Mouse (Mus musculus) embryonic facial prominence, embryonic 12.5 days (tissue): ENCODE data around the gene Ahnak. TPM values are rescaled to one million over a fixed set of nuclear protein-coding genes. Genes with fewer than 3 reads are reported as not detected.
"Not testable (repeated sequence)": the region's sequence is repeated elsewhere in the genome, so short reads cannot be mapped to it uniquely, and the experiment has no call there.

Source experiments
- ATAC-seq: fragments of 200-750 bp; cut with Nextera tagmentation; 2 replicates; pipeline ENCODE4 v1.8.0; 2017; ENCODE audit not compliant: insufficient number of reproducible peaks, insufficient read depth, low FRiP score, low TSS enrichment
- H3K27ac ChIP-seq: fragments of 300-500 bp; sonication (generic); 2 replicates; pipeline ENCODE4 v1.5.1; 2016; ENCODE audit warnings: mild to moderate bottlenecking
- H3K27me3 ChIP-seq: fragments of 300-500 bp; sonication (generic); 2 replicates; pipeline ENCODE4 v1.6.1; 2016; ENCODE audit warnings: mild to moderate bottlenecking, moderate library complexity
- H3K36me3 ChIP-seq: fragments of 300-500 bp; sonication (generic); 2 replicates; pipeline ENCODE4 v1.6.1; 2016; ENCODE audit warnings: mild to moderate bottlenecking
- H3K4me1 ChIP-seq: fragments of 300-500 bp; sonication (generic); 2 replicates; pipeline ENCODE4 v1.6.1; 2016
- H3K4me2 ChIP-seq: fragments of 300-500 bp; sonication (generic); replicated peaks from 2 replicates; pipeline ENCODE4 v1.6.1; 2016; ENCODE audit warnings: mild to moderate bottlenecking, moderate library complexity
- H3K4me3 ChIP-seq: fragments of 300-500 bp; sonication (generic); 2 replicates; pipeline ENCODE4 v1.5.1; 2016; ENCODE audit warnings: mild to moderate bottlenecking
- H3K9ac ChIP-seq: fragments of 300-500 bp; sonication (generic); 2 replicates; pipeline ENCODE4 v1.6.1; 2016; ENCODE audit warnings: mild to moderate bottlenecking, moderate library complexity
- H3K9me3 ChIP-seq: fragments of 300-500 bp; sonication (generic); 2 replicates; pipeline ENCODE4 v1.6.1; 2016; ENCODE audit warnings: mild to moderate bottlenecking, moderate library complexity
- WGBS: fragments of 180-500 bp; shearing (Covaris S2); methylation state at CpG from one replicate; pipeline ENCODE4 v1.1.7; 2016; 5-methylcytosine and 5-hydroxymethylcytosine counted together
- polyA plus RNA-seq: library from polyadenylated mRNA; unstranded; fragments of >200 nt; fragmentation: Nextera tagmentation; extraction: Ambion mirVana; gene quantifications from 2 replicates; pipeline ENCODE4 v1.2.1, GENCODE M21; 2016

Gene Ahnak
- polyA plus RNA-seq, 1 experiment from 2014 or later: 27.7 TPM

GRCm38 (mm10) chr19:9112043-9112442 lies 123.0 kb downstream of the Ahnak start:
- 68% methylated on average over 8 of the region's 8 CpGs for WGBS
- no peaks in the 10 kb centered on the region for H3K9me3 ChIP-seq
- no peak for ATAC-seq
- peaks cover 2% of the 10 kb centered on the region for H3K4me1 ChIP-seq
- H3K4me2 ChIP-seq: no peak overlapping the region
- no peak overlapping the region for H3K9ac ChIP-seq
- H3K27ac ChIP-seq: no peak overlapping the region
- H3K4me3 ChIP-seq: no peak overlapping the region
- H3K27me3 ChIP-seq: no peaks in the 10 kb centered on the region
- peaks cover 14% of the 10 kb centered on the region; the same call in 1 of the 2 replicates for H3K36me3 ChIP-seq

- Histone ChIP-seq H3K9me3 (no peaks in the 10 kb centered on the region), H3K27ac (no peak overlapping the region), H3K4me3 (no peak overlapping the region), H3K9ac (no peak overlapping the region), H3K27me3 (no peaks in the 10 kb centered on the region), H3K36me3 (peaks cover 14% of the 10 kb centered on the region; the same call in 1 of the 2 replicates), H3K4me2 (no peak overlapping the region), H3K4me1 (no peaks in the 10 kb centered on the region)
- ATAC-seq: no peak
- WGBS: 81% methylated on average over 4 of the region's 4 CpGs
Observed at GRCm38 (mm10) chr19:9116268-9116667, 127.2 kb downstream of the Ahnak start.

GRCm38 (mm10) chr19:9117275-9117674 lies 128.2 kb downstream of the Ahnak start:
- H3K4me3 ChIP-seq: no peak overlapping the region
- no peaks in the 10 kb centered on the region for H3K4me1 ChIP-seq
- no peak overlapping the region for H3K27ac ChIP-seq
- H3K9ac ChIP-seq: no peak overlapping the region
- peaks cover 14% of the 10 kb centered on the region; the same call in 1 of the 2 replicates for H3K36me3 ChIP-seq
- 90% methylated on average over 5 of the region's 5 CpGs for whole genome bisulfite sequencing
- H3K4me2 ChIP-seq: no peak overlapping the region
- no peaks in the 10 kb centered on the region for H3K27me3 ChIP-seq
- no peak for ATAC-seq
- H3K9me3 ChIP-seq: no peaks in the 10 kb centered on the region

GRCm38 (mm10) chr19:9119655-9120425 lies 130.8 kb downstream of the Ahnak start:
- H3K36me3 ChIP-seq: no peaks in the 10 kb centered on the region
- no peak for ATAC-seq
- H3K27me3 ChIP-seq: no peaks in the 10 kb centered on the region
- no peak overlapping the region for H3K4me3 ChIP-seq
- H3K9ac ChIP-seq: no peak overlapping the region
- no peak overlapping the region for H3K4me2 ChIP-seq
- H3K9me3 ChIP-seq: no peaks in the 10 kb centered on the region
- WGBS: 87% methylated on average over 3 of the region's 3 CpGs
- no peaks in the 10 kb centered on the region for H3K4me1 ChIP-seq
- H3K27ac ChIP-seq: no peak overlapping the region

- Histone ChIP-seq H3K4me1 (no peaks in the 10 kb centered on the region), H3K4me3 (no peak overlapping the region), H3K27ac (no peak overlapping the region), H3K9me3 (no peaks in the 10 kb centered on the region), H3K36me3 (peaks cover 5% of the 10 kb centered on the region; the same call in 1 of the 2 replicates), H3K27me3 (no peaks in the 10 kb centered on the region), H3K9ac (no peak overlapping the region), H3K4me2 (no peak overlapping the region)
- WGBS: 98% methylated on average over 1 of the region's 1 CpGs
- no peak for ATAC-seq
Observed at GRCm38 (mm10) chr19:9122390-9122789, 133.3 kb downstream of the Ahnak start.

- not testable (repeated sequence) for H3K9me3 ChIP-seq, H3K4me1 ChIP-seq, H3K27me3 ChIP-seq, H3K4me2 ChIP-seq, H3K36me3 ChIP-seq, H3K9ac ChIP-seq, H3K4me3 ChIP-seq, H3K27ac ChIP-seq, ATAC-seq
- WGBS: 88% methylated on average over 2 of the region's 2 CpGs
Observed at GRCm38 (mm10) chr19:9123986-9124385, 134.9 kb downstream of the Ahnak start.

Other genes starting within 250 kb of the Ahnak start
- gene 1700092M07Rik, start 248.6 kb upstream of the Ahnak start, polyA plus RNA-seq: 2.6 and 2.7 TPM in 2 replicates
- 165 and 172 TPM in 2 replicates for gene Stx5a, start 247.9 kb upstream of the Ahnak start, polyA plus RNA-seq
- gene Nxf1, start 232.2 kb upstream of the Ahnak start, polyA plus RNA-seq: 218 and 221 TPM in 2 replicates
- 202 and 221 TPM in 2 replicates for gene Tmem223, start 218.3 kb upstream of the Ahnak start, polyA plus RNA-seq
- 48.4 and 54.1 TPM in 2 replicates for gene Tmem179b, start 214.8 kb upstream of the Ahnak start, polyA plus RNA-seq
- gene Taf6l, start 202.9 kb upstream of the Ahnak start, polyA plus RNA-seq: 39.9 and 40.4 TPM in 2 replicates
- 166 and 170 TPM in 2 replicates for gene Polr2g, start 190.7 kb upstream of the Ahnak start, polyA plus RNA-seq
- gene Zbtb3, start 186.7 kb upstream of the Ahnak start, polyA plus RNA-seq: 6.5 and 7.2 TPM in 2 replicates
- gene Ttc9c, start 170.0 kb upstream of the Ahnak start, polyA plus RNA-seq: 71.3 and 71.7 TPM in 2 replicates
- gene Hnrnpul2, start 169.3 kb upstream of the Ahnak start, polyA plus RNA-seq: 6.2 TPM in 2 replicates
- not detected in 2 replicates for gene AC129217.1, start 159.5 kb upstream of the Ahnak start, polyA plus RNA-seq
- 43.0 and 47.5 TPM in 2 replicates for gene Bscl2, start 151.8 kb upstream of the Ahnak start, polyA plus RNA-seq
- 30.5 and 38.9 TPM in 2 replicates for gene Gng3, start 150.1 kb upstream of the Ahnak start, polyA plus RNA-seq
- gene Lrrn4cl, start 138.5 kb upstream of the Ahnak start, polyA plus RNA-seq: 0.18 and 0.77 TPM in 2 replicates
- 179 and 189 TPM in 2 replicates for gene Ubxn1, start 117.8 kb upstream of the Ahnak start, polyA plus RNA-seq
- 66.0 and 67.6 TPM in 2 replicates for gene Uqcc3, start 108.4 kb upstream of the Ahnak start, polyA plus RNA-seq
- 82.3 and 88.4 TPM in 2 replicates for gene Lbhd1, start 105.6 kb upstream of the Ahnak start, polyA plus RNA-seq
- gene Gm49403, start 105.4 kb upstream of the Ahnak start, polyA plus RNA-seq: not detected in 2 replicates
- gene 1810009A15Rik, start 100.4 kb upstream of the Ahnak start, polyA plus RNA-seq: 98.0 and 107 TPM in 2 replicates
- gene Gm49416, start 100.4 kb upstream of the Ahnak start, polyA plus RNA-seq: not detected in 2 replicates
- 50.4 and 51.5 TPM in 2 replicates for gene Ints5, start 96.3 kb upstream of the Ahnak start, polyA plus RNA-seq
- gene Ganab, start 91.2 kb upstream of the Ahnak start, polyA plus RNA-seq: 112 and 119 TPM in 2 replicates
- 54.6 and 58.5 TPM in 2 replicates for gene B3gat3, start 68.9 kb upstream of the Ahnak start, polyA plus RNA-seq
- 2.7 and 3.0 TPM in 2 replicates for gene Rom1, start 59.9 kb upstream of the Ahnak start, polyA plus RNA-seq
- gene Eml3, start 59.7 kb upstream of the Ahnak start, polyA plus RNA-seq: 29.0 and 29.7 TPM in 2 replicates
- 202 and 211 TPM in 2 replicates for gene Mta2, start 47.4 kb upstream of the Ahnak start, polyA plus RNA-seq
- 35.6 and 38.1 TPM in 2 replicates for gene Tut1, start 35.4 kb upstream of the Ahnak start, polyA plus RNA-seq
- 471 and 477 TPM in 2 replicates for gene Eef1g, start 22.2 kb upstream of the Ahnak start, polyA plus RNA-seq
- not detected in 2 replicates for gene Scgb1a1, start 98.7 kb downstream of the Ahnak start, polyA plus RNA-seq
- gene Asrgl1, start 146.4 kb downstream of the Ahnak start, polyA plus RNA-seq: 16.4 and 17.6 TPM in 2 replicates